Mouse (Mus musculus): ENCODE results near the gene Ptprn2. TPM values are rescaled to one million over a fixed set of nuclear protein-coding genes. Genes with fewer than 3 reads are reported as not detected.

Gene Ptprn2
- polyA plus RNA-seq, 1 experiment from 2014 or later, result 0.18 TPM

- Histone ChIP-seq H3K9me3 (replicated peaks) (no peaks in the 10 kb centered on the region), H3K9ac (no peak overlapping the region), H3K4me3 (replicated peaks) (no peak overlapping the region), H3K36me3 (no peaks in the 10 kb centered on the region), H3K4me2 (no peak overlapping the region), H3K27me3 (peaks cover 13% of the 10 kb centered on the region), H3K27ac (no peak overlapping the region), H3K4me1 (peaks cover 10% of the 10 kb centered on the region)
- 11% methylated on average over 12 of the region's 12 CpGs for WGBS
- ATAC-seq (replicated peaks; ENCODE audit: low FRiP score), result no peak
Observed at GRCm38 (mm10) chr12:117196721-117197425, 711.4 kb downstream of the Ptprn2 start.

GRCm38 (mm10) chr12:117198093-117198492 is 712.6 kb downstream of the Ptprn2 start:
- peaks cover 13% of the 10 kb centered on the region for H3K27me3 ChIP-seq
- H3K4me1 ChIP-seq, result peaks cover 10% of the 10 kb centered on the region
- WGBS, result 87% methylated on average over 8 of the region's 8 CpGs
- H3K4me3 ChIP-seq (replicated peaks), result no peak overlapping the region
- no peaks in the 10 kb centered on the region for H3K36me3 ChIP-seq
- H3K4me2 ChIP-seq, result no peak overlapping the region
- no peak overlapping the region for H3K9ac ChIP-seq
- ATAC-seq (replicated peaks; ENCODE audit: low FRiP score), result no peak
- no peak overlapping the region for H3K27ac ChIP-seq
- H3K9me3 ChIP-seq (replicated peaks), result no peaks in the 10 kb centered on the region

GRCm38 (mm10) chr12:117200117-117200516 is 714.6 kb downstream of the Ptprn2 start:
- no peak overlapping the region for H3K4me2 ChIP-seq
- peaks cover 13% of the 10 kb centered on the region for H3K27me3 ChIP-seq
- WGBS, result 16% methylated on average over 9 of the region's 9 CpGs
- no peaks in the 10 kb centered on the region for H3K9me3 ChIP-seq (replicated peaks)
- peaks cover 10% of the 10 kb centered on the region for H3K4me1 ChIP-seq
- H3K27ac ChIP-seq, result no peak overlapping the region
- H3K36me3 ChIP-seq, result no peaks in the 10 kb centered on the region
- H3K9ac ChIP-seq, result no peak overlapping the region
- ATAC-seq (replicated peaks; ENCODE audit: low FRiP score), result peak; percentile 86
- H3K4me3 ChIP-seq (replicated peaks), result no peak overlapping the region

GRCm38 (mm10) chr12:117200590-117200989 is 715.1 kb downstream of the Ptprn2 start:
- H3K4me1 ChIP-seq, result peaks cover 10% of the 10 kb centered on the region
- WGBS, result 42% methylated on average over 5 of the region's 5 CpGs
- no peaks in the 10 kb centered on the region for H3K36me3 ChIP-seq
- H3K4me3 ChIP-seq (replicated peaks), result no peak overlapping the region
- no peaks in the 10 kb centered on the region for H3K9me3 ChIP-seq (replicated peaks)
- no peak overlapping the region for H3K27ac ChIP-seq
- H3K9ac ChIP-seq, result no peak overlapping the region
- ATAC-seq (replicated peaks; ENCODE audit: low FRiP score), result peak; percentile 73
- H3K4me2 ChIP-seq, result no peak overlapping the region
- H3K27me3 ChIP-seq, result peaks cover 13% of the 10 kb centered on the region

GRCm38 (mm10) chr12:117203506-117203905 is 718.0 kb downstream of the Ptprn2 start:
- Histone ChIP-seq H3K36me3 (no peaks in the 10 kb centered on the region), H3K9ac (no peak overlapping the region), H3K4me2 (no peak overlapping the region), H3K4me3 (replicated peaks) (no peak overlapping the region), H3K27ac (no peak overlapping the region), H3K4me1 (peaks cover 6% of the 10 kb centered on the region), H3K9me3 (replicated peaks) (no peaks in the 10 kb centered on the region), H3K27me3 (no peaks in the 10 kb centered on the region)
- 57% methylated on average over 7 of the region's 7 CpGs for WGBS
- no peak for ATAC-seq (replicated peaks; ENCODE audit: low FRiP score)

- Histone ChIP-seq H3K36me3 (no peaks in the 10 kb centered on the region), H3K4me2 (no peak overlapping the region), H3K27me3 (no peaks in the 10 kb centered on the region), H3K27ac (no peak overlapping the region), H3K4me1 (peaks cover 5% of the 10 kb centered on the region), H3K4me3 (replicated peaks) (no peak overlapping the region), H3K9ac (no peak overlapping the region), H3K9me3 (replicated peaks) (no peaks in the 10 kb centered on the region)
- ATAC-seq (replicated peaks; ENCODE audit: low FRiP score), result no peak
Observed at GRCm38 (mm10) chr12:117204905-117205304, 719.4 kb downstream of the Ptprn2 start.

GRCm38 (mm10) chr12:117207421-117208120 is 722.1 kb downstream of the Ptprn2 start:
- no peak overlapping the region for H3K27ac ChIP-seq
- WGBS, result 66% methylated on average over 4 of the region's 4 CpGs
- no peaks in the 10 kb centered on the region for H3K27me3 ChIP-seq
- no peaks in the 10 kb centered on the region for H3K36me3 ChIP-seq
- H3K4me1 ChIP-seq, result no peaks in the 10 kb centered on the region
- H3K4me2 ChIP-seq, result no peak overlapping the region
- ATAC-seq (replicated peaks; ENCODE audit: low FRiP score), result no peak
- H3K4me3 ChIP-seq (replicated peaks), result no peak overlapping the region
- no peak overlapping the region for H3K9ac ChIP-seq
- H3K9me3 ChIP-seq (replicated peaks), result no peaks in the 10 kb centered on the region

- H3K4me2 ChIP-seq, result no peak overlapping the region
- no peak overlapping the region for H3K9ac ChIP-seq
- no peaks in the 10 kb centered on the region for H3K4me1 ChIP-seq
- H3K36me3 ChIP-seq, result no peaks in the 10 kb centered on the region
- no peak overlapping the region for H3K27ac ChIP-seq
- no peaks in the 10 kb centered on the region for H3K9me3 ChIP-seq (replicated peaks)
- no peak overlapping the region for H3K4me3 ChIP-seq (replicated peaks)
- no peak for ATAC-seq (replicated peaks; ENCODE audit: low FRiP score)
- H3K27me3 ChIP-seq, result no peaks in the 10 kb centered on the region
- WGBS, result 91% methylated on average over 4 of the region's 4 CpGs
Observed at GRCm38 (mm10) chr12:117210467-117210866, 724.9 kb downstream of the Ptprn2 start.

- Histone ChIP-seq H3K36me3 (no peaks in the 10 kb centered on the region), H3K27me3 (no peaks in the 10 kb centered on the region), H3K4me1 (no peaks in the 10 kb centered on the region), H3K9me3 (replicated peaks) (no peaks in the 10 kb centered on the region), H3K9ac (no peak overlapping the region), H3K4me3 (replicated peaks) (no peak overlapping the region), H3K27ac (no peak overlapping the region), H3K4me2 (no peak overlapping the region)
- ATAC-seq (replicated peaks; ENCODE audit: low FRiP score), result no peak
- WGBS, result 62% methylated on average over 1 of the region's 1 CpGs
Observed at GRCm38 (mm10) chr12:117213531-117213930, 728.0 kb downstream of the Ptprn2 start.

- no peak overlapping the region for H3K27ac ChIP-seq
- no peaks in the 10 kb centered on the region for H3K27me3 ChIP-seq
- H3K9ac ChIP-seq, result no peak overlapping the region
- H3K4me2 ChIP-seq, result no peak overlapping the region
- 72% methylated on average over 4 of the region's 4 CpGs for WGBS
- no peaks in the 10 kb centered on the region for H3K4me1 ChIP-seq
- H3K4me3 ChIP-seq (replicated peaks), result no peak overlapping the region
- ATAC-seq (replicated peaks; ENCODE audit: low FRiP score), result no peak
- H3K36me3 ChIP-seq, result no peaks in the 10 kb centered on the region
- H3K9me3 ChIP-seq (replicated peaks), result no peaks in the 10 kb centered on the region
Observed at GRCm38 (mm10) chr12:117214272-117214671, 728.8 kb downstream of the Ptprn2 start.

GRCm38 (mm10) chr12:117214919-117215318 is 729.4 kb downstream of the Ptprn2 start:
- Histone ChIP-seq H3K27ac (no peak overlapping the region), H3K27me3 (no peaks in the 10 kb centered on the region), H3K4me1 (no peaks in the 10 kb centered on the region), H3K9ac (no peak overlapping the region), H3K36me3 (no peaks in the 10 kb centered on the region), H3K4me2 (no peak overlapping the region), H3K4me3 (replicated peaks) (no peak overlapping the region), H3K9me3 (replicated peaks) (no peaks in the 10 kb centered on the region)
- no peak for ATAC-seq (replicated peaks; ENCODE audit: low FRiP score)
- WGBS, result 81% methylated on average over 5 of the region's 5 CpGs

- H3K4me2 ChIP-seq, result no peak overlapping the region
- 75% methylated on average over 4 of the region's 4 CpGs for WGBS
- no peaks in the 10 kb centered on the region for H3K4me1 ChIP-seq
- H3K9ac ChIP-seq, result no peak overlapping the region
- no peak overlapping the region for H3K27ac ChIP-seq
- ATAC-seq (replicated peaks; ENCODE audit: low FRiP score), result no peak
- no peaks in the 10 kb centered on the region for H3K9me3 ChIP-seq (replicated peaks)
- no peak overlapping the region for H3K4me3 ChIP-seq (replicated peaks)
- no peaks in the 10 kb centered on the region for H3K27me3 ChIP-seq
- H3K36me3 ChIP-seq, result no peaks in the 10 kb centered on the region
Observed at GRCm38 (mm10) chr12:117221909-117222308, 736.4 kb downstream of the Ptprn2 start.
